Mouse (Mus musculus): ENCODE results near the gene Kdm8. TPM values are rescaled to one million over a fixed set of nuclear protein-coding genes. Genes with fewer than 3 reads are reported as not detected.

The Kdm8 gene
- polyA plus RNA-seq (2015; fragmentation: Nextera tagmentation; extraction: Ambion mirVana), result 4.7 and 5.4 TPM in 2 replicates

DNA sequence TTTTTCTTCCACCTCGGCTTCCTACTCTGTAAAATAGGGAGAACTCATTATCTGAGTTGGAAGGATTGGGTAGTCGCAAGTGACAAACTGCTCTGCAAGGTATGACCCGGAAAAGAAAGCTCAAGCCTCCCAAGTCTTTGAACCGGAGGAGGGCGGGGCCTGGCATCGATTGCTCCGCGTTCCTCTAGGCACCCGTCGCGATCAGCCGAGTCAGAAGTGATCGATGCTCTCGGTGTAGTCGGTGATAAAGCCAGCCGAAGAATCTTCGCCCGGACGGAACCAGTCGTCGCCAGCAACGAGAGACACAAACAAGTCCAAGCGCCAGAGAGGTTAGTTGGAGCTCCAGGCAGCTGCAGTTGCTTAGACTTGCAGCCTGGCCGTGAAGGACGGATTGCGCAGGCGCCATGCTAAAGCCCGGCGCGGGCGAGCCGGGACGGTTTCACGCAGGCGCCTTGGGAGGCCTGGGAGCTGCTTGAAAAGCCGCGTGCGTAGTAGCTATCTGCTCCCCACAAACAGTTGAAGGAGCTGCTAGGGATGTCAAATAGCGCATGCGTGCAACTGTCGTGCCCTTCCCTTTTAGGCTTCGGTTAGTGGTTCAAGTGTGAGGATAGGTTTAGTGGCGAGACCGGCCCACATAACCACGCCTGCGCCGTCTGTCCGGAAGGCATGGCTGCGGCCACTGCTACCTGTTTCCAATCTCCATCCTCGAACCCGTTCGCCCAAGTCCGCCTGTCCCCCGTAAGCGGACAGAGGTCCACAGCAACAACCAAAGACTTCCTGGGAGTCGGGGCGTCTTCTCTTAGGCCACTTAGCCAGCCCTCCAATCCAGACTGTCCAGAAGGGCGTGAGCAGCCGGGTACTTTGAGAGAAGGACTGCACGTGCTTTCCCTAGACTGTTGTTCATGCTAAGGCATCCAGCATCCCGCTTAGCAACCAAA lies at the start of gene Kdm8:
Kdm8 (plus strand) TSS at position 213 of the 938 bp plus-strand sequence.
- Histone ChIP-seq H3K9me3 (no peaks in the 10 kb centered on the region), H3K9ac (peak within 1 kb of the TSS; percentile 81), H3K27ac (replicated peaks) (peak within 1 kb of the TSS; percentile 98), H3K4me2 (peak within 1 kb of the TSS; percentile 87), H3K27me3 (no peaks in the 10 kb centered on the region), H3K4me1 (replicated peaks) (peaks cover 21% of the 10 kb centered on the region), H3K36me3 (no peaks in the 10 kb centered on the region), H3K4me3 (peak within 1 kb of the TSS; percentile 57)
- peak; percentile 97 for ATAC-seq (ENCODE audit: low read depth)
- 2% methylated on average over 61 of the region's 61 CpGs for WGBS

DNA sequence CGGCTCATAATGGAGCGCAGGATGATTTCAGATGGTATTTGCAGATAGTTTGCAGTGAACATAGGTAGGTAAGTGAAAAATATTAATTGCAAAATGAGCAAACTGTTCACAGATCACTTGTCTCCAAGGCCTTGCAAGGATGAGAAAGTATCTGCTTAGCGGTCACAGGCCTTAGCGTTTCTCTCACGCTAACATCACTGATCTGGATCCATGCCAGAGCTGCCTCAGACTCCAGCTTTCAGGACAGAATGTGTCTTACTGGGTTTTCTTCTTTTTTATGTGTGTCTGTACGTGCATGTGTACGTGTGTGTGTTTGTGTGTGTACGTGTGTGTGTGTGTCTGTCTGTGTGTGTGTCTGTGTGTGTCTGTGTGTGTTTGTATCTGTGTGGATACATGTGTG lies 46.4 kb upstream of the Kdm8 start:
- no peak overlapping the region for H3K4me3 ChIP-seq
- peaks cover under 1% of the 10 kb centered on the region for H3K4me1 ChIP-seq (replicated peaks)
- no peaks in the 10 kb centered on the region for H3K9me3 ChIP-seq
- H3K9ac ChIP-seq, result no peak overlapping the region
- H3K4me2 ChIP-seq, result no peak overlapping the region
- no peak for ATAC-seq (ENCODE audit: low read depth)
- no peaks in the 10 kb centered on the region for H3K36me3 ChIP-seq
- no peak overlapping the region for H3K27ac ChIP-seq (replicated peaks)
- WGBS, result 91% methylated on average over 8 of the region's 8 CpGs
- H3K27me3 ChIP-seq, result peaks cover 5% of the 10 kb centered on the region; the same call in 1 of the 2 replicates

DNA sequence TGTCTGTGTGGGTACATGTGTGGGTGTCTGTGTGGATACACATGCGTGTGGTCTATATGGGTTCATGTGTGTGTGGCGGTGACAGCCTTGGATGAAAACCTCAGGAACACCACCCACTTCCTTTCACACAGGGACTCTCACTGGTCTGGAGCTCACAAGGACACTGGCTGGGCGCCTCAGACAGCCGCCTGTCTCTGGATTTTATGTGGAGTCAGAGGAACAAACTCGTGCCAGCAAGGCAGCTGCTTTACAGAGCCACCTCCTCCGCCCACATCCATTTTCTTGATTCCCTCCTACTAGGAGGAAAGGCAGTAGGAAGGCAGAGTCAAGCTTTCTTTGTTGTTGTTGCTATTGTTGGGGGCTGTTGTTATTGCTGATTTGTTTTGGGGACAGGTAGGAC lies 45.8 kb upstream of the Kdm8 start:
- H3K4me2 ChIP-seq, result no peak overlapping the region
- H3K9ac ChIP-seq, result no peak overlapping the region
- no peak overlapping the region for H3K27ac ChIP-seq (replicated peaks)
- peaks cover 7% of the 10 kb centered on the region; the same call in 1 of the 2 replicates for H3K27me3 ChIP-seq
- WGBS, result 60% methylated on average over 6 of the region's 6 CpGs
- no peak for ATAC-seq (ENCODE audit: low read depth)
- H3K4me1 ChIP-seq (replicated peaks), result no peaks in the 10 kb centered on the region
- H3K4me3 ChIP-seq, result no peak overlapping the region
- no peaks in the 10 kb centered on the region for H3K9me3 ChIP-seq
- H3K36me3 ChIP-seq, result no peaks in the 10 kb centered on the region

DNA sequence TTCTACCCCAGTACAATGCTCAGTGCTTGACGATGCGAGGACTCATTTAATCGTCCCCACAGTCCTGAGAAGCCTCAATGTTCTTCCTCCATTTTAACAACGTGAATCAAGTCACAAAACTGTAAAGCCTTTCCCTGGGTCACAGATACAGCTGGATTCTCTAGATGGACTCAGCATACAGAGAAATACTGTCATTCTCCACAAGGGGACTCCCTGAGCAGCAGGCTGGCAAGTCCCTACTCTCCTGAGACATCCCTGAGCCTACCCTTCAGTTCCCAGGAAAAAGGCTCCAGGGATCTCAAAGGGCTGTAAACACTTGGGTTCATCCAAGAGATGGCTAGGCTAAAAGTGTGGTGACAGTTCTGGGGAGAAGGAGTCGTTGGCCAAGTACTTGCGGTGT lies 37.3 kb upstream of the Kdm8 start:
- Histone ChIP-seq H3K4me2 (no peak overlapping the region), H3K9ac (no peak overlapping the region), H3K36me3 (no peaks in the 10 kb centered on the region), H3K27me3 (peaks cover 3% of the 10 kb centered on the region; the same call in 1 of the 2 replicates), H3K27ac (replicated peaks) (no peak overlapping the region), H3K4me3 (no peak overlapping the region), H3K4me1 (replicated peaks) (no peaks in the 10 kb centered on the region), H3K9me3 (no peaks in the 10 kb centered on the region)
- WGBS, result 74% methylated on average over 6 of the region's 6 CpGs
- no peak for ATAC-seq (ENCODE audit: low read depth)

DNA sequence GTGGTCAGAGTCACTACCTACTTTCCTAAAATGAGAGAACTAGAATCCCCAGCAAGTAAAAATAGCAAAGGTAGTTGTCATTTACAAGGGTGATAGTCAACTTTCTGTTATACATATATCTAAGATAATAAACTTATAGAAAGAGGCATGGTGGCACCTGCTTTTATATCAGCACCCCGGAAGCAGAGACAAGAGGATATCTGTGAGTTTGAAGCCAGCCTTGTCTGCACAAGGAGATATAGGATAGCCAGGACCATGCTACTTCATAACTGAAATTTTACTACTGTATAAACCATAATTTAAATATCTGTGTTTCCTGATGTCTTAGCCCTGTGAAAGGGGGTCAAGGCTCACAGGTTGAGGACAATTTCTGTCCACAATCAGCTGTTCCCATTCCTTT lies 29.4 kb upstream of the Kdm8 start:
- Histone ChIP-seq H3K9me3 (no peaks in the 10 kb centered on the region), H3K27me3 (no peaks in the 10 kb centered on the region), H3K4me3 (no peak overlapping the region), H3K27ac (replicated peaks) (no peak overlapping the region), H3K36me3 (no peaks in the 10 kb centered on the region), H3K4me1 (replicated peaks) (peaks cover 8% of the 10 kb centered on the region; the same call in 1 of the 2 replicates), H3K9ac (no peak overlapping the region), H3K4me2 (no peak overlapping the region)
- no peak for ATAC-seq (ENCODE audit: low read depth)
- WGBS, result 89% methylated on average over 1 of the region's 1 CpGs

DNA sequence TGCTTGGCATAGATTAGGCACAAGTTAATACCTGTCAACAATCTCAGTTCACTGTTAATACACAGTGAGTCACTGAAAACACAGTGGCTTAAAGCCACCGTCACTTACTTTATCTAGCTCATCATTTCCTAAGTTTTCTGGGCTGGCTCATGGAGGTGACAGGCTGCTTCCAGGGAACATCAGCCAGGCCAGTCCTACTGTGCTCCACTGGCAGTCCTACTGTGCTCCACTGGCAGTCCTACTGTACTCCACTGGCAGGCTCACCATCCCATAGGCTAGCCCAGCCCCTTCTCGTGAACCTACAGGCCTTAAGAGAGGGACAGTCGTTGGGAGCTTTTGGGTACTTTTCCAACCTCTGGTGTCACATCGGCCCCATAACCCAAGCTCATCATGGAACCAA lies 28.7 kb upstream of the Kdm8 start:
- Histone ChIP-seq H3K27me3 (no peaks in the 10 kb centered on the region), H3K27ac (replicated peaks) (no peak overlapping the region), H3K9me3 (no peaks in the 10 kb centered on the region), H3K9ac (no peak overlapping the region), H3K4me1 (replicated peaks) (peaks cover 8% of the 10 kb centered on the region; the same call in 1 of the 2 replicates), H3K36me3 (no peaks in the 10 kb centered on the region), H3K4me3 (no peak overlapping the region), H3K4me2 (no peak overlapping the region)
- no peak for ATAC-seq (ENCODE audit: low read depth)
- WGBS, result 88% methylated on average over 4 of the region's 4 CpGs

DNA sequence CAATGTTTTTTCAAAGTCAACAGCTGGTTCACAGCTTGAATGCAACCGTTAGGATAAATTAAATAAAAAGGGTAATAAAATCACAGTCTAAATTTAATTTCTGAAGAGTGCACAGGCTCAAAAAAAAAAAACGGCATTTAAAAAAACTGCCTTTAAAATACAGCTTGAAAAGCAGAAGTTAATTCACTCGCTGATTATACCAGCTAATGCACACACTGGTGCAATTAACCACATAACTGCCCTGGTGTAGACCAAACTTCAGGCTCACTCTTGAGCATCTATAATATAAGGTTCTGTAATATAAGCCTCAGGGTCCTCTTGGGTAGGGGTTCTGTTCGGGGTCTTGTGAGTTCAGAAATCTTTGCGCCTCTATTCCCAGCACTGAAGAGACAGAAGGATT lies 27.7 kb upstream of the Kdm8 start:
- 64% methylated on average over 5 of the region's 5 CpGs for WGBS
- ATAC-seq (ENCODE audit: low read depth), result no peak
- H3K4me3 ChIP-seq, result no peak overlapping the region
- no peaks in the 10 kb centered on the region for H3K27me3 ChIP-seq
- no peak overlapping the region for H3K27ac ChIP-seq (replicated peaks)
- peaks cover 8% of the 10 kb centered on the region; the same call in 1 of the 2 replicates for H3K4me1 ChIP-seq (replicated peaks)
- no peaks in the 10 kb centered on the region for H3K36me3 ChIP-seq
- H3K9me3 ChIP-seq, result no peaks in the 10 kb centered on the region
- H3K4me2 ChIP-seq, result no peak overlapping the region
- no peak overlapping the region for H3K9ac ChIP-seq

DNA sequence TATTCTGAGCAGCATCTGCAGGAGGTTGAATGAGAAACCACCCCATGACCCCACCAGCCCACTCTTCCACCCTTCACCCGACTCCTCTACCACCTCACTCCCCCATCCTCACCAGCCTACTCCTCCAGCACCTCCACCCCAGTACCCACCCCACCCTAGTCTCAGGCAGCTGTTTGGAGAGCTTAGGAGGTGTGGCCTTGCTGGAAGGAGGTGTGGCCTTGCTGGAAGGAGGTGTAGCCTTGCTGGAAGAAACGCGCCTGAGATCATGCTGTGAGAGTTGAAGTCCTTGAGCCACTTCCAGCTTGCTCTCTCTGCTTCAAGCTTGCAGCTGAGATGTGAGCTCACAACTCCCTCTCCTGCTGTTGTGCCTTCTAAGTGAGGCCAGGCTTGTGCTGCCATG lies 26.1 kb upstream of the Kdm8 start:
- peaks cover 8% of the 10 kb centered on the region; the same call in 1 of the 2 replicates for H3K4me1 ChIP-seq (replicated peaks)
- no peak for ATAC-seq (ENCODE audit: low read depth)
- no peak overlapping the region for H3K27ac ChIP-seq (replicated peaks)
- 33% methylated on average over 3 of the region's 3 CpGs for WGBS
- no peaks in the 10 kb centered on the region for H3K27me3 ChIP-seq
- H3K4me2 ChIP-seq, result no peak overlapping the region
- H3K9me3 ChIP-seq, result no peaks in the 10 kb centered on the region
- no peak overlapping the region for H3K9ac ChIP-seq
- no peak overlapping the region for H3K4me3 ChIP-seq
- H3K36me3 ChIP-seq, result no peaks in the 10 kb centered on the region

DNA sequence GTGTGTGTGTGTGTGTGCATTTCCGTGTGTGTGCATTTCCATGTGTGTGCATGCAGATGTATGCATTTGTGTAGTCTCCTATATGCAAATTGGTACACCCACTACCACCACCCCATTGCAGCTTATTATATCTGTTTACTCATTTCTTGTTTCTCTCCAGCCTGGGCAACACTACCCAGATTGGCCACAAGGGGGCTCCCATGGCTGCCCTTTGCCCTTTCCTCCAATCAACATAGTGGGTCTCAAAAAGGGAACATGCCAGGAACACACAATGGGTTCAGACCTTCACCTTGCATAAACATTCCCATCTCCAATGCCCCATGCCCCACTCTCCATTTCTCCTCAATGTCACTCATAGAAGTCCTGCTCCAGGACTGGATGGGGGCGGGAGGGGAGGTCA lies 24.3 kb upstream of the Kdm8 start:
- no peak overlapping the region for H3K4me2 ChIP-seq
- no peak overlapping the region for H3K4me3 ChIP-seq
- no peaks in the 10 kb centered on the region for H3K27me3 ChIP-seq
- no peak for ATAC-seq (ENCODE audit: low read depth)
- H3K9me3 ChIP-seq, result no peaks in the 10 kb centered on the region
- H3K9ac ChIP-seq, result no peak overlapping the region
- no peaks in the 10 kb centered on the region for H3K36me3 ChIP-seq
- peaks cover 8% of the 10 kb centered on the region; the same call in 1 of the 2 replicates for H3K4me1 ChIP-seq (replicated peaks)
- WGBS, result 74% methylated on average over 2 of the region's 2 CpGs
- H3K27ac ChIP-seq (replicated peaks), result no peak overlapping the region

DNA sequence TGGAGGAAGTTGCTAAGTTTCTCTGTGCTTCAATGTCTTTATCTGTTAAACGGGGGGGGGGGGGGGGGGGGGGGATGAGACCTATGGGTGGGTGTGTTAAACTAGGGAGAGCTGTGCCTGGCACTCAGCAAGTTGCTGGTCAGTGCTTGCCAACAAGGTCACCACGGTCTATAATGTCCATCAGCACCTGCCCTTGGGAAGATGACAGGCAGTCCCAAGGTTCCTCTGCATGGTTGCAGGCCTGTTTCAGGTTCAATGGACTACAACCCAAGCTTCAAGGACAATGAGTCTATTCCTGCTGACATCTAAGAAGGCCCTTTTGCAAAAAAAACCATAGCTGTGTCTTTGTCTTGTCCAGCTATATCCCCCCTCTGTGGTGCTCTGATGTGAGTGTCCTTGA lies 22.6 kb upstream of the Kdm8 start:
- H3K9me3 ChIP-seq, result no peaks in the 10 kb centered on the region
- H3K4me1 ChIP-seq (replicated peaks), result peaks cover 2% of the 10 kb centered on the region; the same call in 1 of the 2 replicates
- no peak overlapping the region for H3K4me2 ChIP-seq
- no peak overlapping the region for H3K27ac ChIP-seq (replicated peaks)
- H3K4me3 ChIP-seq, result no peak overlapping the region
- ATAC-seq (ENCODE audit: low read depth), result no peak
- H3K9ac ChIP-seq, result no peak overlapping the region
- WGBS, result 56% methylated on average over 2 of the region's 2 CpGs
- H3K36me3 ChIP-seq, result no peaks in the 10 kb centered on the region
- no peaks in the 10 kb centered on the region for H3K27me3 ChIP-seq

DNA sequence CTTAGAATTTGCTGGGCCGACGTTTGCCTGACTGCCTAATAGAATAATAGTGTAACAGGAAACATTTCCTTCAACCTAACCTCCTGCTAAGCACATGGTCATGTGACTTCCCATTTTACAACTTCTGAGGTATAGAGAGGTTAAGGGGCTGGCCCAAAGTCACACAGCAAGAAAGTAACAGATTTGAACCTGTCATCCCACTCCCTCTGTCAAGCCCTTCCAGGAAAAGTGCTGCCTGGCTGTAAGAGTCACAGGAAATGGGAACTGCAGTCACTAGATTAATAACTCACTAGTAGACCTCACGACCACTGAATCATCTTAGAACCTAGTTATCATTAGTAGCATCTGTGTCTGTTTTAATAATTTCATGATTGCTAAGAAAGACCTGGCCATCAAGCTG lies 21.4 kb upstream of the Kdm8 start:
- Histone ChIP-seq H3K27me3 (no peaks in the 10 kb centered on the region), H3K9me3 (no peaks in the 10 kb centered on the region), H3K27ac (replicated peaks) (no peak overlapping the region), H3K36me3 (no peaks in the 10 kb centered on the region), H3K4me1 (replicated peaks) (no peaks in the 10 kb centered on the region), H3K9ac (no peak overlapping the region), H3K4me2 (no peak overlapping the region), H3K4me3 (no peak overlapping the region)
- no peak for ATAC-seq (ENCODE audit: low read depth)
- WGBS, result 76% methylated on average over 3 of the region's 3 CpGs

DNA sequence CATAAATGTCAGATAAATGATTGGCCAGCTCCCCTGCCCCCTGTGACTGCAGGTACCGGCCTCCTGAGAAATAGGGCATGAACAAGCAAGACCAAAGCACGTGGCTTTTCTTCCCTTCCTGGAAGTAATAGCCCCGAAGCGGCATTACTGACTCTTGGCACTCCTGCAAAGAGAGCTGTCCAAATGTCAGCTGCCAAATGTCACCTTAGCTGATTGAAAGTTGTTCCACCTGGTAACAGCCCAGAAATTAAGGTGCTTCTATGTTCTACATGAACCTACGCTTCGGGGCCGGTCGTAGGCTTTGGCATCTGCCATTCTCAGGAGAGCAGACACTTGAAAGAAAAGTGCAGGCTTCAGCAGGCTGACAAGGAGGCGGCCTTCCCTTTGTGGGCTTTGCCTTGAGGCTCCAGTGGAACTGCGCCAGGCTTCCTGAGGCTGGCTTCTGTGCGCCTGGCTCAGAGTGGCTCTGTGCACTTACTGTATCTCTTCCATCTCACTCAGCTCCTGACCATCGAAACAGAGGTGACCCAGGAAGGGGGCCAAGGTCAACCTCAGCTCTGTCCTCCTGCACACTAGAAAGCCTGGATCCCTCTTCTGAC lies 16.9 kb upstream of the Kdm8 start:
- Histone ChIP-seq H3K9me3 (peaks cover 7% of the 10 kb centered on the region; the same call in 1 of the 2 replicates), H3K4me1 (replicated peaks) (peaks cover 9% of the 10 kb centered on the region; the same call in 1 of the 2 replicates), H3K9ac (no peak overlapping the region), H3K27me3 (no peaks in the 10 kb centered on the region), H3K4me3 (no peak overlapping the region), H3K36me3 (no peaks in the 10 kb centered on the region), H3K27ac (replicated peaks) (0 out of 2 replicates have a peak overlapping the region, but pooled peaks have one; percentile 28), H3K4me2 (no peak overlapping the region)
- no peak for ATAC-seq (ENCODE audit: low read depth)
- WGBS, result 78% methylated on average over 12 of the region's 12 CpGs
